Mouse (Mus musculus) right cerebral cortex, postnatal 25 days (tissue): ENCODE results near the gene Spats2.
"Not testable (repeated sequence)": the region's sequence is repeated elsewhere in the genome, so short reads cannot be mapped to it uniquely, and the experiment has no call there.

Experiments
- DNase-seq: peaks from one replicate; pipeline ENCODE4 v3.0.0; 2022

Gene Spats2

DNA sequence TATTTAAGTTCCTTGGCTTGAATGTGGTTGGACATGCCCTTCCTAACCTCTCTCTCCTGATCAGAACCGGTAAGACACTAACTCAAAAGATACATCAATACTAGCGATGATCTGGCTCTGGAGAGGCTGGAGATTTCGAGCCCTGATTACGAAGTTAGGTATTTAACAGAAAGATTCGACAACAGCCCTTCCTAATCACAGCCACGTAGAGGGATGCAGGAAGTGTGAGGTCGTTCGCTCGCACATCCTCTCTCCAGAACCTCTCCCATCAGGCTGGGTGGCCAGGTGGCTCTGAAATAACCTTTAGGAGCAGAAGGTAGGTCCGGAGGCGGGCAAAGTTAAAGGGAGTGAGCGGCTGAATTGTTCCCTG lies at the start of gene Spats2:
TSS of gene Spats2 (plus strand) at position 206 of the 370 bp plus-strand sequence.
- no peak for DNase-seq

- DNase-seq: not testable (repeated sequence)
These were observed 49.7 kb upstream of the Spats2 start for GRCm38 (mm10) chr15:99076011-99076410.

DNA sequence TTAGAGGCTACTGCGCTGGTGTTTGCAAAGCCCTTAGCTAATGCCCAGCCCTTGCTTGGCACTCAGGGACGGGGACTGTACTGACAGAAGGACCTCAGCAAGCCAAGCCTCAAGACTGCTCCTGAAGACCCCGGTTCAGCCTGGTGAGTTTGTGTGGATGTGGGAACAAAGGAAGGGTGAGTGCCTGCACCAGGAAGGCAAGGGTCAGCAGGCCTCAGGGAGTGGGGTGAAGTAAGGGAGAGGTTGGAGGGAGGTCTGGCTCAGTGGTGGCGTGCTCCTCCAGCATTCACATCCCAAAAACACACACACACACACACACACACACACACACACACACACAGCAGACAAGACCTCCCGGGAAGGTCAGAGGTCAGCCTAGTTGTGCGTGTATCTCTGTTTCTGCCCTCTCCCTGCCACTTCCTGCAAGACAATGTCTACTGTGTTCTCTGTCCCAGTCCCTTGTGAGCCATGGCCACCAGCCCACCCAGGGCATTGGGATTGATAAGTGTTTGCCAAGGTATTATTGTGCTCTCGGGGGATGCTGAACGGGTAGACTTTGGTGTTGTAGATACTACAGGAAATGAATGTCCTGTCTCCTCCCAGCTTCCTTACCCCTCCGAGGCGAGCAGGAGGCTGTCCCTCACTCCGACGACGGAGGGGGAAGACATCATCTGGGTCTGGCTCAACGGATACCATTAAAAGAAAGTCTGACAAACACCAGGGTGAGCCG lies 47.4 kb upstream of the Spats2 start:
- no peak for DNase-seq

DNA sequence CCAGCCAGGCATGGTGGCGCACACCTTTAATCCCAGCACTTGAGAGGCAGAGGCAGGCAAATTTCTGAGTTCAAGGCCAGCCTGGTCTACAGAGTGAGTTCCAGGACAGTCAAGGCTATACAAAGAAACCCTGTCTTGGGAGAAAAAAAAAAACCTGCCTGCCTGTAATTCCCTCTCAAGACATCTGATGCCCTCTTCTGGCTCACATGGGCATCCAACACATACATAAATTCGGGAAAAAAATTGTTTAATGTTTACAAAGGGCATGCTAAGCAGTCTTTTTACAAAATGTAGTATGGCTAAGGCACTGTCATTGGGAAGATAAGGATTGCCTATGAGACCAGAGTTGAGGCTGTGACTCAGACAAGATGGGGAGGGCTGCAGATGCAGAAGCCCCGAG lies 45.9 kb upstream of the Spats2 start:
- no peak for DNase-seq

DNA sequence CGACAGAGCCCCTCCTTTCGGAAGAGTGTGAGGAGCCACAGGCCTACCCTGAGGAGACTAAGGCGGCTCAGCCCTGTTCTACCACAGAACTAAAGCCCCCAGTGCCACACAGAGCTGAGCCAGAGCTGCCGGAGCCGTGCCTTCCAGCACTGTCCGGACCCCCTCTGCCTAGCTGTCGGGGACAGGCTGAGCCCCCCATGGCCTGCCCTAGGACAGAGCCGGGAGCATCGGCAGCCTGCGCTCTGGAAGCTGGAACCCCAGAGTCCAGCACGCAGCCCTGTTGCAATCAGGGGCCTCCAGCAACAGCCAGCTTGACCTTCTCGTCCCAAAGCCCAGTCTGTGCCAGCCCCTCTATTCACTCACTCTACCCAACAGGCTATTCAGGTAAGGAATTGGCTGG lies 43.4 kb upstream of the Spats2 start:
- DNase-seq: no peak

- no peak for DNase-seq
These were observed 42.9 kb upstream of the Spats2 start for GRCm38 (mm10) chr15:99082840-99083239.

DNA sequence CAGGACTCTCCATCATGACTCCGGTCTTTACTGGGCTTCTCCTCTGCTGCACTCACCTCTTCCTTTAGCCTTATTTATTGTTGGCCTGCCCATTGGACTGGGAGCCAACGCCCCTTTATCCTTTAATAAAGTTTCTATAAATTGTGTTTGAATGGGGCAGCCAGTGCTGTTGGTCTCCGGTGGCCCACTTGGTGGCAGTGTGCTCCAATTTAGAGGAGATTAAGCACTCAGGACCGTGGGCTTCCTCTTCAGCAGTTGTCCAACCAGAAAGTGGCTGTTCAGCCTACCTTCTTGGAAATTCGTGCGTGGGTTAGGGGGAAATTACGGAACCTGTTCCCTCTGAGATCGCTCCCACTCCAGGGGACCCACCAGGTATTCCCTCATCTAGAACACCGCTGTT lies 42.5 kb upstream of the Spats2 start:
- DNase-seq: peak; percentile 23

- DNase-seq: no peak
These were observed 41.7 kb upstream of the Spats2 start for GRCm38 (mm10) chr15:99083867-99084557.

- DNase-seq: no peak
These were observed 41.1 kb upstream of the Spats2 start for GRCm38 (mm10) chr15:99084618-99085017.

DNA sequence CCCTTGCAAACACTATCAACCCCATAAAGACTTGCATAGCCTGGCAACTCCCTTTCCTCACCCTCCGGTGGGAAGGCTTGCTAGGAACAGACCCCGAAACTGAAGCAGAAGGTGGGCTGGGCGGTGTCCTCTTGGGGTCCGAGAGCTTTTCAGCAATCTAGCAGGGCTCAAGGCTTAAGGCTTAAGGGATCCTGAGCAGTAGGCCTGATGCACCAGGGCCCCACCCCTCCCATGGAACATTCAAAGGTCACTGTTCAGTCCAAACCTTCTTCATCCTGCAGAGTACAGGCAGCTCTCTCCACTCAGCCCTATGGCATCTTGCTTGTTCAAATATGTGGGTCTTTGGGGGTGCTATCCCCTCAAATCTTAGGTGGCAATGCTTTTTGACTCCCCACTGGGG lies 39.7 kb upstream of the Spats2 start:
- DNase-seq: no peak

GRCm38 (mm10) chr15:99087253-99088075 lies 38.3 kb upstream of the Spats2 start, which contains the start of gene C1ql4:
C1ql4 (minus strand) TSS chr15:99087817.
- DNase-seq: no peak

DNA sequence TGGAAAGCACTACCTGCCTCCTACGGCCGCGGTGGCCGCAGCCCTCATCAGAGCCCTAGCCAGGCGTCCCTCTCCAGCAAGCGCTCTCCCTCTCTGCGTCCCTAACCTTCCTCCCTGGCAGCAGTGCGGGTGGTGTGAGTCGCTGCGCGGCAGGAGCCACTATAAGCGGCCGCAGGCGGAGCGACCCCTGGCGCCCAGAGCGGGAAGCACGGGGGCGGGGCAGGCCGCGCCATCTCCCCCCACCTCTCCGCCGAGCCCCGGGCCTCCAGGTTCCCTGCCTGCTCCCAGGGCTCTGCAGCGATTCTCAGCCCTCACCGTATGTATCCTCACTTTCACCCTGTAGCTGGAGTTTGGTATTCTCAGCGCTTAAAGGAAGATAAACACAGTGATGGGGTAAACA lies 37.4 kb upstream of the Spats2 start:
- peak; percentile 47 for DNase-seq

GRCm38 (mm10) chr15:99089069-99089468 lies 36.6 kb upstream of the Spats2 start:
- DNase-seq: no peak

DNA sequence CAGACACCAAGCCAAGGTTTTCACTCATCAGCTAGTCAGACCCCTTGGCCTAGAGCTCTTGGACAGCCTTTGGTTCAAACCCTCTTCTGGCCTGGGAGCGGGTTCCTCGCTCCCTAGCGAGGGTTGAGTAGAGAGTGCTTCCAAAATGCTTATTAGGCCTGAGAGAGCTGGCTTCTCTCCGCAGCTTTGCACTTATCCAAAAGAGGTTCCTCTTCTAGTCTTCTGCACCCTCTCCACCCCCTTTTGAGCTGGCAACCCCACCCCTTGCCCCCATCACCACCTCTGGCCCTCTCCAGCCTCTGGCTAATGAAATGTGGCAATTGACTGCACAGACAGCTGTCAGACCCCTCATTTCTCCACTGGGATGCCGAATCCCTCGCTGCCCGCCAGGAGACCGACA lies 32.8 kb upstream of the Spats2 start, which contains the start of gene Dnajc22:
TSS of gene Dnajc22 (plus strand) at position 301 of the 400 bp plus-strand sequence.
- DNase-seq: no peak

DNA sequence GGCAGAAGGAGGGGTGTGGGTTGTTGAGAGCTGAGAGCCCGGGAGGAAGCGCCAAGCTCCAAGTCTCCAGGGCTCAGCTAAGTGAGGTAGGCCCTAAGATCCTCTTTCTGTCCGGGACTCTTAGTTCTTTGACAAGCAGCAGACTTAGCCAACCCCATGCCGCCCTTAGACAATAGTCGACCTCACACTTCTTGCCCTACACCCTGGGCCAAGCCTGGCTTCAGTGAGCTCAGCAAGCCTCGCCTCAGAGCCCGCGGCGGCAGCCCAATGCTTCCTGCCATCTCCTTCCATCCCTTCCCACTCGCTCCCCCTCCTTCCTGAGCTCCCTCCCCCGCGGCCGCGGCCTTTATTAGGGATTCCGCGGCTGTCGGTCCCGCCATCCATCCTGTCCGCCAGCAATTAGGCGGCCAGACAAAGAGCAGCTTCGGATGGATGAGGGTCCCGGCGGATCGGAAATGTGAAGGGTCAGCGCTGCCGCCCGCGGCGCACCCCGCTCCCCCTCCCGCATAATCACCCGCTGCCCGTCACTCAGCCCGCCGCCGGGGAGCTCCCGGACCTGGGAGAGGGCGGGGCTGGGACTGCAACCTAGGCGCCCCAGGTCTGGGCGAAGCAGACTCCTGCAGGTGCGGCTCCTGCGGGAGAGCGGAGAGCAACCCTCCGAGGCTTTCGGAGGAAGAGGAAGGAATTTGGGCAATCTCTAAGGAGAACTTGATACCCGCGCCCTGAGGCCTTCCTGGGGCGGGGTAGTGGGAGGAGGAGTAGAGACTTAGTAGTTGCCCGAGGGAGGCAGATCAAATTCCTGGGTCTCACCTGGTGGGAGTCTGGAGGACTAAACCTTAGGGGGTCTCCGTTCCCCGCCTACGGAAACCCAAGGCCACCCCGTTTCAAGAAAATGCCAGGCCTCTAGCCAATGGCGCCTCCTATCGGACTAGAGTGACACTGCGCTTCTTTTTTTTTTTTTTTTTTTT lies 32.1 kb upstream of the Spats2 start:
- no peak for DNase-seq

DNA sequence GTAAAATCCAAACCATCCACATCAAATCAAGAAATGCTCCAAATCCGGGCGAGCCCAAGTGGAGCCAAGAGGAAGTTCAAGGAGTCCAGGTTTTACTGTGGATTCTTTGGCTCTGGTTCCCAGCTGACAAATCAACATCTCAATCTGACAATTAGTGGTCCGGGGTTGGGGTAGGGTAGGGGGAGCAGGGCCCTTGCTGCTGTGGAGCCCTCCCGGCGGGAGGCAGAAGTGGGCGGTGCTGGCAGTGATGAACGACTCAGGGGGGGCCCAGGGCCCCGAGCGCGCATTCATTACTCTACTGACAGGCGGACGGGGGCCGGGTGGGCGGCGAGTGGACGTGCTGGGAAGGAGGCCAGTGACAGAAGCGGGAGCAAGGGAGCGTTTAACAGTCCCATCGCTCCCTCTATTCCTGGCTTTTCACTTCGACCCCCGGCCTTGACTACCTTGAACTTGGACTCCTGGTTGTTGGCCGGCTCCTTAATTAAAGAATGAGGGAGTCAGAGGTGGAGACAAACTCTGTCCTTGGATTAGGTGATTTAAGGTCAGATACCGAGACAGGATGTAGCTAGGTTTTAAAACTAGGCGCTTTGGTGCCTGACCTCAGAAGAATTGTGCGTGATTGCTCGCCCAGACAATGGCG lies 31.0 kb upstream of the Spats2 start:
- no peak for DNase-seq

DNA sequence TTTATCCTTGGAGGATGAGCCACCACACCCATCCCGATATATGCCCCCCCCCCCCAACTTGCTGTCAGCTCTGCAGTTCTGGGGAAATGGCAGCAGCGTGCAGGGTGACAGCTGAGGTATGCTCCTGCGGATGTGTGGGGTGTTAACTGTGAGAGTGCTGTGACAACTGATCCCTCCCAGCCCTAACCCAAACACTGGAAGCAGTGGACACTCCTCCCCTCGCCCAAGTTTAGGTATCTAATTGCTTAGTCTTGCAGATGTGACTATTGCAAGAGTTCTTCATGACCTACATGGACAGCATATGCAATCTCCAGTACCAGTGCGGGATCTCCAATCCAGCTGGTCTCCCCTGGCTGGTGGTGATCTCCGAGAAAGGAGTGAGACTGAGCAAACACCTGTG lies 30.4 kb upstream of the Spats2 start:
- DNase-seq: no peak

DNA sequence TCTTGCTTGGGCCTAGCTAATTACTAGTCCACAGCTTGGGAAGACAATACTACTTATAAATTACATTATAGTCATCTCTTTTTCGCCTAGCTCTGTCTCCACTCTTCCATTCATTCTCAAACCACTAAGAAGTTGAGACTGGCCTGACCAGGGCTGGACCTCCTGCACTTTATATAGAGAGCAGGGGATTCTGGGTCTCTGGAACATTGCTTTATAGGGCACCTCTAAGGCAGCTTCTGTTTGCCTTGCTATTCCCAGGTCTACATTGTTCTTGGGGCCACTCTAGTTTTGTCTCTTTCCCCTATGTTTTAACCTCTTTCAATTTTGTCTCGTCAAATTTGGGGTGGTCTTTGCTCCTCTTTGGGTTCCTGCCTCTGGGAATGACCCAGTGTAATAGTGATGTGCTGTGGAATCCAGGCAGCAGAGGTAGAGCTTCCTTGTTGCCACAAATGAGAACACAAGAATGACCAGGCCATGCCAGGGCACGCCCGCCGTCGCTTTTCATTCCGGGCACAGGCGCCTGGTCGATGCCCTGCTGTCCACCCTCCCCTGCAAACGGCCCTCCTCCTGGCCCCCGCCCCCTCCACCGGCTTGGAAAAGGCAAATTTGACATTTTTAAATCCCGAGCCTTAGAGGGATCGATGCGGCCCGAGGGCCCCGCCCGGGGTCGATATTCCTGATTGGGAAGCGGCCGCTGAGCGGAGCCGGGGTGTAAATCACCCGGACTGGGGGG lies 29.5 kb upstream of the Spats2 start:
- no peak for DNase-seq

DNA sequence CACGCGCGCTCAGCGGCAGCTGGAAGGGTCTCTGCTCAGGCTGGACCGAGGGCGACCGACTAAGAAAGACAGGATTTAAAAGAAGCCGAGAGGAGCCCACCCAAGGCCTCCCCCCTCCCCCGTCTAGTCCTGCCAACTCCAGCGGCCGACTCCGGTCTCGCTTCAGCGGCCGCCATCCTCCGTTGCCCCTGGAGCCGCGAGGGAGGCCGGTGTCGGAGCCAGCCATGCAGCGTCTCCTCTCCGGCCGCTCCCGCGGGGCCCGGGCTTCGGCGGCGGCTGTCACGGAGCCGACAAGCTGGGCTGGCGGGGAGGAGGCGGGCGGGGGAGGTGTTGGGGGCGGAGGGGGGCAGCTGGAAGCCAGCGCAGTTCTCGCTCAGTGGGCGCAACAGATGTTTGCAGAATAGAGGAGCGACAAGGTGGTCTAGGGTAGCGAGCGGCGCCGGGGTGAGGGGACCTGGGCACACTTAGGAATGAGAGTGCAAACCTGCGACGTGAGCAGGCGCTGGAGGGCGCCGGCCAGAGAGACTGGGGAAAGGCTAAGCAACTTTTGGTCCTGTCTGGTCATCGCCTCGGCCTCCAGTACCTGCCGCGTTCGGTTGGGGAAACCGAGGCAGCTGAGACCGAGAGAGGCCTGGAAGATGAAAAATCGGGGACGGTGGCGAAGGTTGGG lies 28.8 kb upstream of the Spats2 start:
- DNase-seq: peak; percentile 21

- DNase-seq: peak; percentile 17
These were observed 27.8 kb upstream of the Spats2 start for GRCm38 (mm10) chr15:99097840-99098492.
